Mouse (Mus musculus) kidney, adult 2 months (tissue): ENCODE data around the gene Rnf212.

Experiments
- CTCF ChIP-seq: fragments of 200-500 bp; conservative IDR thresholded peaks from 2 replicates; pipeline ENCODE4 v1.5.1; 2011; ENCODE audit warnings: low read depth, mild to moderate bottlenecking, control low read depth, low read length, moderate library complexity, mixed read lengths; ENCODE audit not compliant: insufficient read depth, insufficient read length
- POLR2A ChIP-seq: fragments of 200-500 bp; IDR thresholded peaks from one replicate; pipeline ENCODE4 v1.6.1; 2011; ENCODE audit warnings: low read depth, low read length, control low read depth

GRCm38 (mm10) chr5:108718051-108718450 is 56.7 kb downstream of the Rnf212 start:
- TF ChIP-seq POLR2A (no peak), CTCF (no peak)
